Mouse (Mus musculus) gastrocnemius, adult 2 months (tissue): Measurements from ENCODE around the gene Lama5. TPM values are rescaled to one million over a fixed set of nuclear protein-coding genes. Genes with fewer than 3 reads are reported as not detected.
A peak's percentile ranks its signal among the peaks of the same experiment; 100 is the strongest.

Experiments
- DNase-seq: peaks from one replicate; pipeline ENCODE4 v3.0.0; 2022
- H3K27ac ChIP-seq: fragments of 200-600 bp; 2 replicates; pipeline ENCODE4 v1.8.1; 2022; ENCODE audit warnings: mild to moderate bottlenecking
- H3K4me3 ChIP-seq: fragments of 200-600 bp; 2 replicates; pipeline ENCODE4 v1.8.1; 2022; ENCODE audit warnings: mild to moderate bottlenecking, moderate library complexity
- CTCF ChIP-seq: fragments of 200-600 bp; IDR thresholded peaks from 2 replicates; pipeline ENCODE4 v1.8.1; 2022; ENCODE audit warnings: antibody characterized with exemption, mild to moderate bottlenecking, moderate library complexity
- intact Hi-C: fragments of 180-260 bp; cut with DNase I; formaldehyde crosslinking; loops from one replicate; pipeline ENCODE4 v1.15.1; 2025
- microRNA-seq: library from miRNA; unstranded; fragments of <30 nt; microRNA quantifications from one replicate; pipeline ENCODE4 v1.2.0, GENCODE M21; 2021
- total RNA-seq, 2 experiments: library from RNA; stranded (reverse); gene quantifications; 2 replicates each; pipeline ENCODE4 v1.2.3; 2021

Gene Lama5
- total RNA-seq, 2 experiments from 2014 or later = 10.5 to 14.8 TPM

DNA sequence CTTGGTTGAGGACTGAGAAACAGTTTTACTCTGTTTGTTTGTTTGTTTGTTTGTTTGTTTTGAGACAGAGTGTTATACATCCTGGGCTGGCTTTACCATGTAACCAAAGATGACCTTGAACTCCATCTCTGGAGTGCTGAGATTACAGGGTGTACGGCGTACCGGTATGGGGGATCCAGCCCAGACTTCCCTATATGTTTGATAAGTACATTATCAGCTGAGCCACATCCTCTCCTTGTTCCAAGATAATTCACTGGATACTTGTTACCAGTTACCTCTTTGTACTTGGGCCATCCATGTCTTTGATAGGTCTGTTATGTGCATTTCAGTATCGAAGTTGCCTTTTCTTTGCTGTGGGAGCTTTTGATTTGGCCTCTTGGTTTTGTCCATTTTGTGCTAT is 92.4 kb downstream of the Lama5 start:
- DNase-seq = no peak
- H3K27ac ChIP-seq = no peak overlapping the region
- no peak overlapping the region for H3K4me3 ChIP-seq
- intact Hi-C loops = no loop called here
- TF ChIP-seq CTCF = no peak

DNA sequence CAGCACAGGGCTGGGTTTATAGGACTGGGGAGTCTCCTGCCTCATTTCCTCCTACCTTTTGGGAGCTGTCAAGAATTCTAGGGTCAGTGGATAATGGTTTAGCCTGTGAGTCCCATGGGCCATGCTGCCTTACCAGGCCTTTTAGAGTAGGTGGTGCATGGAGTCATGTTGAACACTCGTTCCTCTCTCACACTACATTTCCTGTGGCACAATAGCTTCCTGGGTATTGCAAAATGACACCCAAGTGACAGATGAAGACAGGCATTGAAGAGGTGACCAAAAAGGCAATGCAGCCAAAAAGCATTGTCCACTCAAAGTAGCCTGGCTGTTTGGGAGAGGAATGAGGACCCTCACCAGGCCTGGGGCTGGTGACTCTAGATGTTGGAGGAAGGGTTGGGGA is 98.0 kb downstream of the Lama5 start:
- TF ChIP-seq CTCF = no peak
- DNase-seq = no peak

More for the DNA sequence above, 98.0 kb downstream of the Lama5 start:
- Histone ChIP-seq H3K27ac (peak overlapping the region; percentile 68; the same call in 1 of the 2 replicates), H3K4me3 (no peak overlapping the region)
- intact Hi-C loops = no loop called here

Small RNAs within 50 kb of the gene (microRNA-seq; reads per million reads assigned to microRNA genes)
- gene Mir3091 = not detected
- gene Mir7005 = not detected

Other genes starting within 250 kb of the Lama5 start
- gene Taf4, start 249.2 kb downstream of the Lama5 start, total RNA-seq = 10 to 100 TPM; 10.5 to 10.9 TPM
- 10 to 100 TPM; 46.2 to 48.3 TPM for gene Lsm14b, start 200.9 kb downstream of the Lama5 start, total RNA-seq
- gene Psma7, start 183.4 kb downstream of the Lama5 start, total RNA-seq = 100 to 1,000 TPM; 135 to 160 TPM
- 1 to 10 TPM; 1.9 to 2.7 TPM for gene Ss18l1, start 183.3 kb downstream of the Lama5 start, total RNA-seq
- gene Mtg2, start 155.3 kb downstream of the Lama5 start, total RNA-seq = 10 to 100 TPM; 13.0 to 17.4 TPM
- gene Hrh3, start 121.4 kb downstream of the Lama5 start, total RNA-seq = not detected
- 10 to 100 TPM; 16.3 to 18.6 TPM for gene Osbpl2, start 106.6 kb downstream of the Lama5 start, total RNA-seq
- gene Adrm1, start 54.4 kb downstream of the Lama5 start, total RNA-seq = 100 to 1,000 TPM in 1 of 2 experiments, 10 to 100 TPM in 1; 99.5 to 121 TPM
- 100 to 1,000 TPM; 359 to 473 TPM for gene Rps21, start 31.5 kb upstream of the Lama5 start, total RNA-seq
- 1 to 10 TPM; 9.3 to 9.8 TPM for gene Cables2, start 47.6 kb upstream of the Lama5 start, total RNA-seq
- not detected for gene Rbbp8nl, start 64.0 kb upstream of the Lama5 start, total RNA-seq
- not detected for gene Gata5, start 108.8 kb upstream of the Lama5 start, total RNA-seq
- under 1 TPM in 1 of 2 experiments, not detected in 1; 0.15 TPM for gene Slco4a1, start 230.4 kb upstream of the Lama5 start, total RNA-seq